Mouse (Mus musculus) erythroid progenitor cell, adult 5-6 weeks (primary cell): Measurements from ENCODE around the gene Ccdc34. TPM values are rescaled to one million over a fixed set of nuclear protein-coding genes. Genes with fewer than 3 reads are reported as not detected.

ENCODE experiments used
- ATAC-seq: replicated peaks from 2 replicates; pipeline ENCODE4 v1.8.0; 2016; ENCODE audit warnings: moderate number of reproducible peaks, mild to moderate bottlenecking, moderate TSS enrichment, inconsistent platforms; ENCODE audit not compliant: poor library complexity, low FRiP score, severe bottlenecking
- total RNA-seq, 2 experiments: library from RNA; stranded (forward) in 1 of 2; stranded (reverse) in 1 of 2; fragments of 150-400 nt in 1 of 2; fragments of 186-747, 209-891 nt in 1 of 2; gene quantifications; 2 replicates each; pipeline versions ENCODE4 v1.2.3 to v1.2.4; 2015 to 2017; ENCODE audit warnings: low replicate concordance in 2 of 2

The Ccdc34 gene
- total RNA-seq (2015; ENCODE audit: low replicate concordance) (123 and 145 TPM in 2 replicates), total RNA-seq (2017; ENCODE audit: low replicate concordance) (146 and 165 TPM in 2 replicates)

DNA sequence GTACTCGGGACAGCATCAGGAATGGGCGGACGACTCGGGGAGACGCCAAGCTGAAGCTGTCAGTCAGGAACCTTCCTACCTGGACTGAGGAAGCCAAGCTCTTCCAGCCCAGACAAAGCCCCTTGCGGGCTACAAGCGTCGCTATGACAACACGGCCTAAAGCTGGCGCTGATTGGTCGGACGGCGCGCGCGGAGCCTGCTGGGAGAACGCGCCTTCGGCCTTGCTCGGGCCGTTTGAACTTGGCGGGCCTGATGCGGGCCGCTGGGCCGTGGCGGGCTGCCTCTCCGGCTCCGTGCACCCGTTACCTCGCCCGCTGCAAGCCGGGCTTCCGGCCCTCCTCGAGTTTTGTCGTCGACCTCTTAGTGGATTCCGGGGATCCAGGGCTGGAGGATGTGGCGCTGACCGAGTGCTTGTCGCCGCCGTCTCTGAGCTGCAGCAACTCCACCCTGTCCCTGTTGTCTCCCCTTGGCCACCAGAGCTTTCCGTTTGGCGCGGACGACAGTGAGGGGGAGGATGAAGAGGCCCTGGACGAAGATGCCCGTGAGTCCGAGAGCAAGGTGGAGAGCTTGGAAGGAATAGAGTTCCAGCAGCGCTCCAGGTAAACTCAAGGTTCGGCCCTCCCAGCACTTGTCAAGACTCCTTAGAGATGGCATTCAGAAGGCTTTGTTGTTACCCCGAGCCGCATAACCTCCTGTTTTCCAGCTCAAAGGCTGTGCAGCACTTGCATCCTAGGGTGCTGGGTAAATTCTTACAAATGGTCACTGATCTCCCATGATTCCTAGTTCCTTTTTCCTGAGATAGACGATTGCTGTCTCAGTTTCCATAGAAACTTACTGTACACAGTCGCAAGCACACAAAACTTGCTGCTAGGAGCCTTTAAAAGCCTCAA, at the start of gene Ccdc34:
TSS of gene Ccdc34 (plus strand) at position 202 of the 890 bp plus-strand sequence.
- ATAC-seq: peak; percentile 97

DNA sequence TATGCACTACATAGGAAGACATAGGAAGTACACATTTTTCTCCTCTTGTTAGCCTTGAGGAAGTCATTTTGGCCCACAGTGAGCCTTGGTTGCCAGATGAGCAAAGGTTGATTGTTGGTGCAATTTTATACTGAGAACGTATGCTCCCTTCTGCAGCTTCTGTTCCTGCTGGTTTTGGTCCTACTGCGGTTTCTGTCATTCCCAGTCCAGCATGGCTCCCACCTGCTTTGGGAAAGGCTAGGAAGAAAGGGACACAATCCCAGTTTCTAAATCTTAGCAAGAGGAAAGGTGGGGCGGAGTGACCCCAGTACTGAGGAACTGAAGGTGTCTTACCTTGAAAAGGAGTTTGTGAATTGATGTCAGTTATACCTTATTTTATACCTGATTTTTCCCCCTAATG, 48.2 kb upstream of the Ccdc34 start:
- ATAC-seq: no peak

DNA sequence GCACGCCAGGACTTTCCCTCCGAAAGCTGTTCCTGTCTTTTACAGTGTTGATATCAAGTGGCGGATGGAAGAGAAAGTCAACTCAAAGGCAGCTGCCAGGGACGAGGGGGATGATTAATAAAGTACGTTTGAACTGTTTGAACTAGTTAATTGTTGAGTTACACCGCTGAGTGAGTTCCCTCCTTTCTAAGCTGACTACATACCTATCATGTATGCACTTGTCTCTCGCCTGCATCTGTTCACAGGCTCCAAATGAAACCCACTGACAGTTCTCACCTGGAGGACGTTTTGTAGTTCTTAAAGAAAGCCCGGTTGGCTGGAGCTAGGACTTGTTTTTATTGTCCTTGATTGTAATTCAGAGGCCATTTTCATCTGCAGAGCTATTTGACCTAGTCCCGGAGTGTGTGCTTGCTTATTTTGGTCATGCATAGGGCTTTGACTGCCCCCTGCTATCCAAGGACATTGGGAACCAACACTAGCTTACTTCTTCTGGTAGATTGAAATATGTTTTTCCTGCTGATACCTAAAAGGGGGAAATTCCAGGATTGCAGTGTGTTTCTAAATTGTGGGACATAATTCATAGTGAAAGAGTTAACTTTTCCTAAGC, 47.6 kb upstream of the Ccdc34 start:
- no peak for ATAC-seq

DNA sequence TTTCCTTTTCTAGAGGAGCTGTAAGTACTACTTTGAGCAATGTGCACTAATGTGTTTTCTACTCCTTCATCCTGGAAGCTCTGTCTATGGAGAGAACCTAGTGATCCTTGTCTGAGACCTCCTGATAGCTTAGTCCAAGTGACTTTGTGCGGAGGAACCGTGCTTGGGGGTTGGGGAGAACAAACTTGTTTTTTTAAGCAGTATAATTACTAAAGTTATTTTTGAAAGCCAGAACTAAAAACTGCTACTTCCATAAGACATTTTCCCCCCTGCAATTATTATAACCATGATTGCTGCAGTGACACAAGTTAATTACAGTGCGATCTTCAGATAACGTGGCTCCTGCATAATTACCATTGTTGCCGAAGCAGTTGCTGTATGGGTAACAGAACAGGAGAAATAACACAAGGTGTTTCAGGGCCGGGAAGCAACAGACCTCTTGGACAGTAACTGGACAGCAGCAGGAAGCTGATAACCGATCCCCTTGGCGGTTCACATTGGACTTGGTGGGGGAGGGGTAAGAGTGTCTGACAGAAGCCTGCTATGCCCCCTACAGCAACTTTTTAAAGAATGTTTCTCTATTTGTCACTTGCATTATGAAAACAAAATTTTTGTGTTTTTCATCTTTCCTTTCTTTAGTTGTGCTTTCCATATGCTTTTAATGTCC, 46.7 kb upstream of the Ccdc34 start:
- no peak for ATAC-seq

DNA sequence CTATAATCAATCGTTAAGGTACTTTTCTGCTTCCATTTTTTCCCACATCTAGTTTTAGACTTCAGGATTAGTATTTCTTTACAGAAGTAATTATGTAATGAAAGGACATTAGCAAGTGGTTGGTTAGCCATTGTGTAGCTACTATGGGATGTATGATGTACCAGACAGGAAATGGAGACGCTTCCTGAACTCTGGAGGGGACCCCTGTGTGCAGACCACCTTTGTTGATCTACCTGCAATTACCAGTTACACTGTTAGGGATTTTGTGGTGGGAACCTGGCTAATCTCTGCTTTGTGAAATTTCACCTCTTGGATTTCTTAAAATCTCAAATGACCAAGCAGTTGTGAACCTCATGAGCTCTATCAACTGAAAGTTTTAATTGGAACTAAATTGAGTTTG, 45.3 kb upstream of the Ccdc34 start:
- ATAC-seq: no peak

DNA sequence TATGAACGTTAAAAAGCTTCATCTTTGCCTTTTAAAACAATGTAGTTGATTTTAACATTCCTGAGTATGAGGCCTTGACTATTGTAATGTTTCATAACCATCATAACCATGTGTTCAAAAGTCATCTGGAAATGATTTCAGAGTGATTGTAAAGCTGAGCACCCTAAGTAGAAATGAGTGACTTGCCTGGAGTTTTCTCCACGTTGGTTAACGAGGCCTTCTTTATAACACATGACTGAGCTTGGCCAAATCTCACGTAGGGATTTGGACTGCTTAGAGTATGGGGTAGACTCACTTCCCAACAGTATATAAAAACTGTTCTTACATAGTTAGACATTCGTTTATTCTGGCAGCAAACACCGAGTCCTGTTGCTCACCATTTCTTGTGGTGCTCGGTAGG, 44.7 kb upstream of the Ccdc34 start:
- no peak for ATAC-seq

DNA sequence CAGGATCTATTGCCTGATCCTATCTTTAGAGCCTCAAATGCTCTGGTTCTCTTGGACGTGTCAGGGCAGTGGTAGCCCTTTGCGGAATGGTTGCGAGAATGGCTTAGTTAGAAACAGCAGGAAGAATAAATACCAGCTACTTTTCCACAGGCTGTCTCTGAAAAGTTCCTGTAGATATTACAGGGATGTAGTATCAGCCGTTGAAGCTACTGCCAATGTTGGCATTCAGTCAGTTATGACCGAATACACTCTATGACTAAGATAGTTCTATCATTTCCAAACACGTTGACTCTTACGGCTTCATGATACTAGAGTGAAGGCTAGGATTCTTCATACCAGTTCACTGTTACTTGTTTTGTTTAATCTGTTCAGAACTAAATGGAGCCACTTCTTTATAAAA, 42.8 kb upstream of the Ccdc34 start:
- no peak for ATAC-seq

DNA sequence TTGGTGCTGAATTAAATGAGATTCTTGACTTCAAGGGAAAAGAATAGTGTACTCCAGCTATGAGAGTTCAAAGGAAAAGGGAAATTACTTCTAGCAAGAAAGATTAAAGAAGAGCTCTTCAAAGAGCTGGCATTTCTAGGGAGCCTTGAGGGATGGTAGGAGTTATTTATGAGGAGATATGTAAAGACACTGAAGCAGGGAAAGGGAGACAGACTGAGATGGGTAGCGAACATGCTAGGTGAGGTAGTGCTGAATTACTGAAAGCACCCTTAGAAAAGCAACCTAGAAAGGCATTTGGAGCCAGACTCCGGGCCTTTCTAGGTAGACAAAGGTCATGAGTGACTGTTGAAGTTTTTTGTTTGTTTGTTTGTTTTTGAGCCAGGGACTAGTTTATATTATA, 41.4 kb upstream of the Ccdc34 start:
- ATAC-seq: no peak

DNA sequence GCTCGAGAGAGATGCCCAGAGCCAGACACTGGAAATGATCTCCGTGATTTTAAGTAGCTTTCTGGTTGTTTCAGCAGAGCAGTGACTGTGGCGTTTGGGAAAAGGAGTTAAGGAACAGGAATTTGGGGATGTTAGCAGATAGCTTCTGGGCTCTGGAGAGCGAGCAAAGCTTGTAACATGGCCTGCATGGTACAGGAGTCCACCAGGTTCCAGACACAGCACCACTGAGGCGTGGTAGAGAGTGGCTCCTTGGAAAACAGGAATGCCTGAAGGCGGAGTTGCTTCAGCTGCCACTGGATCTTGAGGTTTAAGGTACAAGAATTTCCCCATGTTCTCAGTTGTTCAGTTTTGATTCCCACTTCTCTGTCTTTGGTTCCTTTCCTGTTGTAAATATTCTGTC, 40.3 kb upstream of the Ccdc34 start:
- no peak for ATAC-seq

DNA sequence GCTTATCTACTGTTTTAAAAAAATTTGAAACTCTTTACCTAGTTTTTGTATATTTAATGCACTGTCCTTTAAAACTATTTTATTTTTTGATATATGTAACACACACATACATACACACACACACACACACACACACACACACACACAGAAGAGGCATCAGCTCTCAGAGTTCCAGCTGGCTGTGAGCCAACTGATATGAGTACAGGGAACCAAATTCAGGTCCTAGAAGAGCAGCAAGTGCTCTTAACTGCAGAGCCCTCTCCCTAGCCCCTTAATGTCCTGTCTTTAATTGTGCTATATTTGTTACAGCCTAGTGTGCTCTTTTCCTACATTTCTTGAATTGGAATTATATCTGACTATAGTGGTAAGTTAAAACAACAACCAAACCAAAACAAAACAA, 38.4 kb upstream of the Ccdc34 start:
- no peak for ATAC-seq

DNA sequence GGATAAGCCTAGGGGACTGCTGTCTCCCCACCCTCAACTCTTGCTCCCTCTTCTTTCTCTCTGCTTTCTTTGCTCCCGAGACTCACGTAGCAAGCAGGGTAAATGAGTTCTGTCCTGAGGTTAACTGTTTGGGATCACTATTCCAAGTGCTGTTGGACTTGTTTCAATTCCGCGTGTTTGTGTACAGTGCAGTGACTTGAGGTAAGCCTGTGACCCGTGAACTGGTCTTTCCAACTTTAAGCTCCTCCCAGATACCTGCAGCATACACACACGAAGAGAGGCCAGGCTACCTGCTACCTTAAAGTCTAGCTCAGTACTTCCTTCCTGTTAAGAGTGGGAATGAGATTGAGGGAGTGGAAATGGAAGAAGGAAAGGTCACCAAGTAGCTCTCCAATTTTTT, 34.2 kb upstream of the Ccdc34 start:
- no peak for ATAC-seq

DNA sequence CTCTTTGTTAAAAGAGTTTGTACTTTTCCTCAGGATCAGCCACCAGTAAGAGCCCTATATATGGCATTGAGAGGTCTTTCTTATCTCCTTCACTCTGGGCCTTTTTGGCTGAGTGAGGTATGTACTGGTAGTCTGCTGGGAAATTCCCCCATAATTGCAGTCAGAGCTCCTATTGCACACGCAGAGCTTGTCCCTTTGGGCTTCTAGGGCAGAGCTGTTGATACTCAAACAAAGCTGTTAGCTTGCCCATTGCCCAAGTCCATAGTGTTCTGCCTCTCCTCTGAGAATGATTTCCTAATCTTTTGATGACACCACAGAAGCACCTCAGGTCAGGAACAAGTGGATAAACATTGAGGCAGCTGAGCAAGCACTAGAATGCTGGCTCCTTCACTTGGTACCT, 32.7 kb upstream of the Ccdc34 start:
- ATAC-seq: no peak

DNA sequence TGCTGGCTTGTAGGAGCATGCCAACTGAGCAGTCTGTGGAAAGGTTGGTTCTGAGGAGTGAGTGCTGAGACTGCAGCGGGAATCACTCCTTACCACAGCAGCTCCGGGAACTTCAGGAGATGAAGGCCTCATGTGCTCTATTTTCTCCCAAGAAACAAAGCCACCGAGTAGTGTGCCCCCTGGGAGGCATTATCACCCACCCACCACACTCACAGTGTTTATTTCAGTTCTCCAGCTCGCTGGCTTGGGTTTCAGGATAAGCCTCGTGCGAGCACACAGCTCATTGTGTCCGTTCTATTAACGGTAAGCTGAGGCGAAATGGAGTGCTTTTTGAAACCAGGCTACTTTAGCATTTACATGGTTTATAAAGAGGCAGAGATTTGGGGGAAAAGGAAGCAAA, 32.1 kb upstream of the Ccdc34 start:
- no peak for ATAC-seq

DNA sequence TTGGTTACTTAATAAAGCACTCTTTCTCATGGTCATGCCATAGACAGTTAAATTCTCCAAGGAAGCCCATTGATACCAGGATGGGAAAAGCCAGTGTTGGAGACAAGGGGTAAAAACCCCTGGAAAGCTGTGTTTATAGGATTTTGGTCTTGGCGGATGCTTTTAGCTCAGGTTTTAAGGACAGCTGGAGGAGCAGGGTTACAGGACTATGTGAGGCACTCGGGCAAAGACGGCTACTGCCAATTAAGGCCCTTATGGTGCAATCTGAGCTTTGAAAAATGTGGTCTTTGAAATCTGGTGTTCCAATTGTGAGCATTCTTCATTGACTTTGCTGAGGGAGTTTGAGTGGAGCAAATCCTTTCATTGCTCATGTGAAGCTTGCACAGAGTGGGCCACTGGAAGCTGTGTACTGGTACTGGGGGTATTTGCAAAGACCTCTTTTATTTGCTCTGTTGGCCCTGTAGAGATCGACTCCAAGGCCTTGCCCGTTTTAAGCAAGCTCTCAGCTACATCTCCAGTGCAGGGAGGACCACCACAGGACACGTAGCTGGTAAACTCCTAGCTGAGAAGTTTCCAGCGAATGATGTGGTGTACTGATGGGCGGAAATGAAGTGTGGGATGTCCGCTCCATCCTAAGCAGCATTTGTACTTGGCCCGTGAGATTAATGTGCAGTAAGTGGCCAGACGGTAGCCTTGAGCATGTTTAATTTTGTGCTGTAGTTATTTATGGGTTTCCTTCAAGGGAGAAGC, 31.4 kb upstream of the Ccdc34 start:
- no peak for ATAC-seq

DNA sequence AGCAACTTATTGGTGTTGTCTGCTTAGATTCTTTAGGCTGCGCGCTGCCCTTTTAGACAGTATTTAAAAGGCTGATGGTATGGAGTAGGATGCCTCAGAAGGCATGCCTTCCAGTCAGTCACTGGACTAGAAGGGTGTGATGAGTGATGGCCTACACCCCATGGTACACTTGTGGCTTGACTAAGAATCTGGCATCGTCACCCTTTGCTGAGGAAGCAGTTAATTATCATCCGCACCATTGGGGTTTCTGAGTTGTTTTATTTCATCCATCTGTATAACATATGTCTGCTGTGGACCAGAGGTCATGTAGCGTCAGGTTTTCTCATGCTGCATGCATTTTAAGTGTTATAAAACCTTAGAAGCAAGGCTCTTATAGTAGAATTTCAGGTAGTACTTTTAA, 29.7 kb upstream of the Ccdc34 start:
- ATAC-seq: no peak

DNA sequence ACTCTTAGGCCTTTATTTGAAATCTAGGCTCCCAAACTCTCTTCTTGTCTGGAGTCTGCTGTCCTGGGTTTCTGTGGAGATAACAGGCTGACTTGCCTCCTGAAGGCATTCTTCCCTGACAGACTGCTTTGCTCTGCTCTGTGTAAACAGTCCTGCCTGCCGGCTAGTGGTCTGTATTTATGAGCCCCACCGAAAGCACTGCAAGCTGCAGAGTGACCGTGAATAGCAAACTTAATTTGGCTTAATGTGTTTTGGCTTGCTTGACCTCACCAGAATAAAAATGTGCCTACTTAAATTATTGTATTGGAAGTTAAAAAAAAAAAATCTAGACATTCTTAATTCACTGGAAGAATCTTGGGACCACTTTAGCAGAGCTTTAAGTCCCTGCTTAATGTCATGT, 28.4 kb upstream of the Ccdc34 start:
- ATAC-seq: no peak

DNA sequence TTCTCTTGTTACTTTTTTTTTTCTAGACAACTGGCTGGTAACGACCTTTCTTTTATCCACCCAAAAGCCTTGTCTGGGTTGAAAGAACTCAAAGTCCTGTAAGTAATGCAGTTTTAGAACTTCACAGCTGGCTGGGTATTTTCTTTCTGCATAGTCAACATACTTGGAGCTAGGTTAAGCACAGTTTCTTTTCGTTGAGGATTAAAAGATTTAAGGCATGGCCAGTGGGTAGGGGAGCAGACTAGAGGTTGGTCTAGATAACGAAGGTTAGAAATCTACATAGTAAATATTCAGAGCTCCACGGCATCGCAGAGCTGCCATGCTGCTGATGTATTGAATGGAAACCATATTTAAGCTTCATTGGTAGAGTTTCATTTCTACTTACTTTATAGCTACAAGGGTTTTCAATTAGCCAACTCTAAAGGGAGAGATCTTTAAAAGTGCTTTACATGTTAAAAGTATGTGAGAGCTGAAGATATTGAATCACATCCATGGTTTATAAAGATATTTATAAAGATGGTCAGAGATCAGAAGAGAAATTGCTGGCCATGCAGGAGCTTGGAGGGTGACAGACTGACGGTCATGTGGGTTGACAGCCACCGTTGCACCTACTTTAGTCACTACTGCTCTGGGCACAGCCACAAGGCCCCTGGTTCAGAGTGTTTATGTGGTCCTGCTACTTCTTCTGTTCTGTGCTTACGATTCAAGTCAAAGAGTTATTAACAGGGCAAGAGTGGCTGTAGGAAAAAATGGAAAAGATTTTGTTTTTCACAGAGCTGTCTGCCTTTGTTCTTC, 27.7 kb upstream of the Ccdc34 start:
- ATAC-seq: no peak

DNA sequence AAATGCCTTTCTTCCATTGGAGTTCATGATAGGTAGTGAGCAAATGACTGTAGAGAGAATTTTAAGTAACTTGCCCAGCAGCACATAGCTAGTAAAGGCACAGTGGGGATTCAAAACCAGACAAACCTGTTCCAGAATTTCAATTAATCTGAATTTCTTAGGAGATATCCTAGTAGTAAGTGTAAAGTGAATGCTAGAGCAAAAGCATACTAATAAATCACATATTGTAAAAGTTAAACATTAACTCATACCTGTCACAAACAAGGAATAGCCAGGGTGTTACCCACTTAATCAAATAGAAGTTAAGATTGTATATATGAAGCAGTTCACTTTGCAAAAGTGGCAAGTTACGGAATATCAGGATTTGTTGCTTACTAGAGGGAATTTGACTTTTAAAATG, 25.9 kb upstream of the Ccdc34 start:
- ATAC-seq: no peak

DNA sequence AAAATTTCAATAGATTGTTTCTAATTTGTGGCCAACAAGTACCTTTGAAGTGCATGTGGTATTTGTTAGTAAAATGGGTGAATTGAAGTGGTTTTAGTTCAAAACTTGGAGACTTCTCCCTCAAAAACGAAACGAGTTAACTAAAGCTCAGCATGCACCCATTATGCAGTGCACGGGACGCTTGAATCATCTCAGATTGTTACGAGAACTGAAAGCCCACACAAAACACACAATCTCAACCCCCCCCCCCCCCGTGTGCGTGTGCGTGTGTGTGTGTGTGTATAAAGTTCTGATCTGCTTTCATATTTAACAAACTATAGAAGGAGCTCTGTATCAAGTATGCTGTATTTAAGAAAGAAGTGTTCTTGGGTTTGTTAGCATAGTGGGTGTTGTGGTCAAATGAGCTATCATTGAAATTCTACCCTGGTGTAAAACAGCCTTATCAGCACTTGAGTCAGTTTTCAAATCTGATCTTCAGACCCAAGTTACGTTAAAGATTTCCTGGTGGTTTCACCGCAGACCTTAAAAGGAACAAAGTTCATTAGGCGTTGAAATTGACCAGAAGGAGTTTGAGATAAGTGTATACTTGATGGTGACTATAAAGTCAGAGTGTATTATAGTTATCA, 25.1 kb upstream of the Ccdc34 start:
- no peak for ATAC-seq
